Mouse (Mus musculus) thymus, postnatal 36 days (tissue): ENCODE measurements around the gene Sept11.

Experiments used
- DNase-seq, 2 experiments: peaks; one replicate each; pipeline ENCODE4 v3.0.0; 2022; ENCODE audit warnings: mixed read lengths in 2 of 2

The Sept11 gene

GRCm38 (mm10) chr5:93180252-93180651 lies 87.0 kb downstream of the Sept11 start:
- DNase-seq = no peak

- no peak for DNase-seq
Observed at GRCm38 (mm10) chr5:93183311-93183710, 90.1 kb downstream of the Sept11 start.

- no peak for DNase-seq
Observed at GRCm38 (mm10) chr5:93184548-93184947, 91.3 kb downstream of the Sept11 start.

GRCm38 (mm10) chr5:93189607-93190006 lies 96.4 kb downstream of the Sept11 start:
- no peak for DNase-seq

- DNase-seq = no peak
Observed at GRCm38 (mm10) chr5:93190428-93190827, 97.2 kb downstream of the Sept11 start.

- no peak for DNase-seq
Observed at GRCm38 (mm10) chr5:93198232-93198631, 105.0 kb downstream of the Sept11 start.

- no peak for DNase-seq
Observed at GRCm38 (mm10) chr5:93201181-93201580, 107.9 kb downstream of the Sept11 start.

GRCm38 (mm10) chr5:93205371-93206108 lies 112.3 kb downstream of the Sept11 start:
- peak; percentile 75 to 86 for DNase-seq

- peak; percentile 95 for DNase-seq
Observed at GRCm38 (mm10) chr5:93206109-93207005, 113.1 kb downstream of the Sept11 start, which contains the start of the genes Ccni and 2010109A12Rik. TSS of gene Ccni (minus strand) at chr5:93206495. TSS of gene 2010109A12Rik (plus strand) at chr5:93206518.

GRCm38 (mm10) chr5:93207006-93207348 lies 113.7 kb downstream of the Sept11 start:
- DNase-seq = no peak

GRCm38 (mm10) chr5:93207555-93207954 lies 114.3 kb downstream of the Sept11 start:
- no peak for DNase-seq

- DNase-seq = no peak
Observed at GRCm38 (mm10) chr5:93218375-93218774, 125.1 kb downstream of the Sept11 start.

GRCm38 (mm10) chr5:93221661-93222060 lies 128.4 kb downstream of the Sept11 start:
- DNase-seq = no peak

GRCm38 (mm10) chr5:93224549-93224948 lies 131.3 kb downstream of the Sept11 start:
- DNase-seq = no peak
